Mouse (Mus musculus) midbrain, embryonic 15.5 days (tissue): ENCODE data around the gene Cnnm1. TPM values are rescaled to one million over a fixed set of nuclear protein-coding genes. Genes with fewer than 3 reads are reported as not detected.

Source experiments
- ATAC-seq: fragments of 200-750 bp; cut with Nextera tagmentation; replicated peaks from 2 replicates; pipeline ENCODE4 v1.8.0; 2017; ENCODE audit warnings: moderate TSS enrichment
- H3K27ac ChIP-seq: fragments of 300-500 bp; sonication (generic); 2 replicates; pipeline ENCODE4 v1.5.1; 2015; ENCODE audit warnings: mild to moderate bottlenecking, inconsistent platforms
- H3K27me3 ChIP-seq: fragments of 300-500 bp; sonication (generic); replicated peaks from 2 replicates; pipeline ENCODE4 v1.6.1; 2015; ENCODE audit warnings: inconsistent platforms
- H3K36me3 ChIP-seq: fragments of 300-500 bp; sonication (generic); replicated peaks from 2 replicates; pipeline ENCODE4 v1.6.1; 2015; ENCODE audit warnings: inconsistent platforms
- H3K4me1 ChIP-seq: fragments of 300-500 bp; sonication (generic); 2 replicates; pipeline ENCODE4 v1.6.1; 2015; ENCODE audit warnings: inconsistent platforms
- H3K4me2 ChIP-seq: fragments of 300-500 bp; sonication (generic); 2 replicates; pipeline ENCODE4 v1.6.1; 2015; ENCODE audit warnings: inconsistent platforms, mild to moderate bottlenecking, moderate library complexity
- H3K4me3 ChIP-seq: fragments of 300-500 bp; sonication (generic); 2 replicates; pipeline ENCODE4 v1.5.1; 2015; ENCODE audit warnings: mild to moderate bottlenecking, inconsistent platforms
- H3K9ac ChIP-seq: fragments of 300-500 bp; sonication (generic); 2 replicates; pipeline ENCODE4 v1.6.1; 2015; ENCODE audit warnings: mild to moderate bottlenecking, inconsistent platforms
- H3K9me3 ChIP-seq: fragments of 300-500 bp; sonication (generic); 2 replicates; pipeline ENCODE4 v1.6.1; 2016; ENCODE audit warnings: inconsistent platforms
- WGBS: fragments of 180-500 bp; shearing (Covaris S2); methylation state at CpG from one replicate; pipeline ENCODE4 v1.1.7; 2015; ENCODE audit warnings: mixed read lengths; 5-methylcytosine and 5-hydroxymethylcytosine counted together
- polyA plus RNA-seq: library from polyadenylated mRNA; unstranded; fragments of >200 nt; fragmentation: Nextera tagmentation; extraction: Ambion mirVana; gene quantifications from 2 replicates; pipeline ENCODE4 v1.2.1, GENCODE M21; 2015

Cnnm1 gene
- polyA plus RNA-seq, 1 experiment from 2014 or later: 3.3 TPM

GRCm38 (mm10) chr19:43444636-43445205 is 4.5 kb downstream of the Cnnm1 start:
- Histone ChIP-seq H3K9me3 (no peaks in the 10 kb centered on the region), H3K36me3 (no peaks in the 10 kb centered on the region), H3K4me2 (no peak overlapping the region), H3K27ac (no peak overlapping the region), H3K27me3 (peaks cover 12% of the 10 kb centered on the region), H3K4me1 (peaks cover 15% of the 10 kb centered on the region), H3K9ac (no peak overlapping the region), H3K4me3 (no peak overlapping the region)
- no peak for ATAC-seq
- WGBS: 80% methylated on average over 6 of the region's 6 CpGs

- 88% methylated on average over 10 of the region's 10 CpGs for WGBS
- Histone ChIP-seq H3K27ac (no peak overlapping the region), H3K9ac (no peak overlapping the region), H3K27me3 (no peaks in the 10 kb centered on the region), H3K4me1 (no peaks in the 10 kb centered on the region), H3K4me3 (no peak overlapping the region), H3K36me3 (no peaks in the 10 kb centered on the region), H3K9me3 (no peaks in the 10 kb centered on the region), H3K4me2 (no peak overlapping the region)
- no peak for ATAC-seq
These were observed 11.3 kb downstream of the Cnnm1 start for GRCm38 (mm10) chr19:43451563-43451962.

DNA sequence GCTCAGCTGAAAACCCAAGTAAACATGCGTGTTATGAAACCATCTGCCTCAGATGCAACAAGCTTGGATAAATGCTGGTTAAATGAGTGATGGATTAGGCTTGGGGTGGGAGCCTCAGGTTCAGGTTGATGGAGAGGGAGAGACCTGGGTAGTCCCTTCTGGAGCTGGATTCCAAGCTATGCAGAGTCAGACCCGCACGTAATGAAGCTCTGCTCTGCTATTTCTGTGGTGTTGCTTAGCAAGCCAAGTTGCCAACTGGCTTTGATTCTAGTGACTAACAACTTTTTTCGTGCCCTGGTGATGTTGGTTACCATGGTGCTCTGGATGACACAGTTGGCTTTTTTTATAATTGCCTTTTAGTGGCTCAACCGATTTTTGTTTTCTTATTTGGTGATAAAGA is 11.9 kb downstream of the Cnnm1 start:
- Histone ChIP-seq H3K9me3 (no peaks in the 10 kb centered on the region), H3K4me2 (no peak overlapping the region), H3K4me1 (no peaks in the 10 kb centered on the region), H3K27ac (no peak overlapping the region), H3K4me3 (no peak overlapping the region), H3K27me3 (no peaks in the 10 kb centered on the region), H3K36me3 (no peaks in the 10 kb centered on the region), H3K9ac (no peak overlapping the region)
- 85% methylated on average over 5 of the region's 5 CpGs for WGBS
- no peak for ATAC-seq

DNA sequence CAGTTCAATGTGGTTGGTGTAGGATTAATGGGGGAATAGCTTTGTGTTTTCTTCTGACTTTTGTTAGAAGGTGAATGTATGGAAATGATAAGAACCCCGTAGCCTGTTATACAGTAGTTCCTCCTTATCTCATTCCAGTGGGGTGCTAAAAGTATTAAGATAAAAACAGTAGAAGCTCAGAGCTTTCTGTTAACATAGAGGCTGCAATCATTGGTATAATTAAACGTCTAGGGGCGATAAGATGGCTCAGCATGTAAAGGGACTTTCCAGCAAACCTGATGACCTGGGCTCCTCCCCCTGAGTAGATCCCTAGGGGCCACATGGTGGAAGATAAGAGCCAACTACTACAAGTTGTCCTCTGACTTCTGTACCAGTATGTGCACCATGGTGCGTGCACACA is 12.8 kb downstream of the Cnnm1 start:
- Histone ChIP-seq H3K36me3 (no peaks in the 10 kb centered on the region), H3K9me3 (no peaks in the 10 kb centered on the region), H3K9ac (no peak overlapping the region), H3K27me3 (no peaks in the 10 kb centered on the region), H3K4me2 (no peak overlapping the region), H3K4me1 (no peaks in the 10 kb centered on the region), H3K27ac (no peak overlapping the region), H3K4me3 (no peak overlapping the region)
- ATAC-seq: no peak
- WGBS: 87% methylated on average over 4 of the region's 4 CpGs

DNA sequence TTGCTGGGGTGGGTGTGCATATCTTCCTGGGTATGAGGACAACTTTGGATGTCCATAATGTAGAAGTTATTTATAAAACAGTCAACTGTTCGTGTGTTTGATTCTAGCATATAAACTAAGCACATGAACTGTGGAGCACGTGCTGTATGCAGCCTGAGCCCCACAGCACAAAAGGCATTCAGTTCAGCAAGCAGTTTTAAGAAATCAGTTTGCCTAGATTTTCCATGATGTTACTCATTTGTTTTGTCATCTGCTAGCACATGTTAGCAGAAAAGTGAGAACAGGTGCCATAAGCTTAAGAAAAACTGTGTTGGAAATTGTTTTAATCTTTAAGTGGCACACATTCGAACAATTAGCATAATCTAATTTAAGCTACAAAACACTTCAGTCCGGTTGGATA is 19.7 kb downstream of the Cnnm1 start:
- 73% methylated on average over 4 of the region's 4 CpGs for WGBS
- Histone ChIP-seq H3K9me3 (no peaks in the 10 kb centered on the region), H3K4me2 (no peak overlapping the region), H3K4me3 (no peak overlapping the region), H3K27me3 (no peaks in the 10 kb centered on the region), H3K27ac (no peak overlapping the region), H3K36me3 (no peaks in the 10 kb centered on the region), H3K4me1 (no peaks in the 10 kb centered on the region), H3K9ac (no peak overlapping the region)
- no peak for ATAC-seq

- 88% methylated on average over 12 of the region's 12 CpGs for WGBS
- ATAC-seq: no peak
- Histone ChIP-seq H3K9me3 (no peaks in the 10 kb centered on the region), H3K4me1 (no peaks in the 10 kb centered on the region), H3K27ac (no peak overlapping the region), H3K36me3 (no peaks in the 10 kb centered on the region), H3K4me3 (no peak overlapping the region), H3K27me3 (no peaks in the 10 kb centered on the region), H3K4me2 (no peak overlapping the region), H3K9ac (no peak overlapping the region)
These were observed 20.2 kb downstream of the Cnnm1 start for GRCm38 (mm10) chr19:43460481-43460880.

- Histone ChIP-seq H3K9ac (no peak overlapping the region), H3K4me1 (no peaks in the 10 kb centered on the region), H3K9me3 (no peaks in the 10 kb centered on the region), H3K27me3 (no peaks in the 10 kb centered on the region), H3K4me2 (no peak overlapping the region), H3K4me3 (no peak overlapping the region), H3K36me3 (no peaks in the 10 kb centered on the region), H3K27ac (no peak overlapping the region)
- ATAC-seq: no peak
- WGBS: 81% methylated on average over 3 of the region's 3 CpGs
These were observed 21.9 kb downstream of the Cnnm1 start for GRCm38 (mm10) chr19:43462141-43462540.

DNA sequence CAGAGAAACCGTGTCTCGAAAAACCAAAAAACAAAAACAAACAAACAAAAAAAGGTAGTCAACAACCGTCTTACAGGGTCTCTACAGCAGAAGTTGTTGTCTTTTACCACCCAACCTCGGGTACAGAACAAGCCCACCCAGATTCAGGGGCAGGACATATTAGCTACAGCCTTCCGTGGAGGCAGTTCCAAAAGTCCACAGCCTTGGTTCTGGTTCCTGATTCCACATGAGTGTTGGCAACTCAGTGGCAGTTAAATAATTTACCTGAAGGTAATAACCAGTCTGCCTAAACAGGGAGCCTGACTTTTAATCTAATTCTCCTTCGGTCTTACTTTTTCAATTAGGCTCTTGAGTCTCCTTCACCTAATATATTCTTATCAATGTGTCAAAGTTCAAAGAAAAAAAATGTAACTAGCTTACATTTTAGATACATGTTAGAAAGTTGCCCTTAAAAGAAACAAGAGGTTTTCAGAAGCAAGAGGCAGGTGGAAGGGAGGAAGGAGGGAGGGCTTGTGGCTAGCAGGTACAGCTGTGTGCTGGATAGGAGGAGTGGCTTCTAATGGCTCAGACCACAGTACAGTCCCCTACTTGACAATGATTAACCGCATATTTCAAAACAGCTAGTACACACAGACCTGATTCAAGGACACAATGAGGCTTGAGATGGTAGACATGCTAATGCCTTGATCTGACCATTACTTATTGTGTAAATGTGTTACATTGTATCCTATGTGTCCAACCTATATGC is 23.5 kb downstream of the Cnnm1 start:
- 91% methylated on average over 7 of the region's 7 CpGs for WGBS
- Histone ChIP-seq H3K4me3 (no peak overlapping the region), H3K27me3 (no peaks in the 10 kb centered on the region), H3K4me2 (no peak overlapping the region), H3K9ac (no peak overlapping the region), H3K27ac (no peak overlapping the region), H3K4me1 (no peaks in the 10 kb centered on the region), H3K36me3 (no peaks in the 10 kb centered on the region), H3K9me3 (no peaks in the 10 kb centered on the region)
- ATAC-seq: no peak

GRCm38 (mm10) chr19:43464294-43464687 is 24.1 kb downstream of the Cnnm1 start:
- no peak for ATAC-seq
- WGBS: 85% methylated on average over 3 of the region's 3 CpGs
- H3K27ac ChIP-seq: no peak overlapping the region

GRCm38 (mm10) chr19:43465076-43465475 is 24.8 kb downstream of the Cnnm1 start:
- Histone ChIP-seq H3K27me3 (no peaks in the 10 kb centered on the region), H3K4me1 (no peaks in the 10 kb centered on the region), H3K9ac (no peak overlapping the region), H3K4me2 (no peak overlapping the region), H3K27ac (no peak overlapping the region), H3K4me3 (no peak overlapping the region), H3K36me3 (no peaks in the 10 kb centered on the region), H3K9me3 (no peaks in the 10 kb centered on the region)
- 92% methylated on average over 11 of the region's 11 CpGs for WGBS
- ATAC-seq: no peak

More at GRCm38 (mm10) chr19:43464294-43464687, 24.1 kb downstream of the Cnnm1 start:
- H3K4me3 ChIP-seq: no peak overlapping the region
- H3K4me2 ChIP-seq: no peak overlapping the region
- no peak overlapping the region for H3K9ac ChIP-seq
- H3K4me1 ChIP-seq: no peaks in the 10 kb centered on the region
- no peaks in the 10 kb centered on the region for H3K9me3 ChIP-seq
- H3K36me3 ChIP-seq: no peaks in the 10 kb centered on the region
- H3K27me3 ChIP-seq: no peaks in the 10 kb centered on the region

DNA sequence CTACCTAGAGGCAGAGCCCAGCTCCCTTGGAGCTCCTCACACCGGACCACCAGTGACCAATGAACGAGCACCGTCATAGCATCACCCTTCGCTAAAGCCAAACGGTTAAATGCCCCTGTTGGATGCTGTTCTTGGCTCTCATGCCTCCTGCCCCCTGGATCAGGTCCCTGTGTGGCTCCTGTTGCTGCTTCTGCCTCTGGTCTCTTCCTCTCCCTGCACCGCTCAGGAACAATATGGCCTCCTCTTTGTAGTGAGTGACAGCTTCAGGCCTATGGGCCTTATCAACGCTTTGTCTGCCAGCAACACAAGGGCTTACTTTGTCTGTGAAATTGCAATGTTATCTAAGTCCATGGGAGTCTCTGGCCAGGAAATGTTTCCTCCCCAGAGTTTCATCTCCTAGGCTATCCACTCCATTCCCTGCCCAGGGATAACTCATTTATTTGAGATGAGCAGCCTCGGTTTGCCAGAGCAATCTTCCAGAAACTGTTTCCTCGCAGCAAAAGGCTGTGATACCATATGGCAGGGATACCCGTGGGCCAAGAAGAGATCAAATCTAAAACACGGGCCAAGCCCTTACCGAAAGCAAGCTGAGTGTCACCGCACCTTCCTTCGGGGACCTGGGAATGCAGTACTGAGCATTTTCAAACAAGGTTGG is 25.5 kb downstream of the Cnnm1 start:
- 90% methylated on average over 14 of the region's 14 CpGs for WGBS
- no peaks in the 10 kb centered on the region for H3K9me3 ChIP-seq
- H3K4me1 ChIP-seq: no peaks in the 10 kb centered on the region
- H3K4me2 ChIP-seq: no peak overlapping the region
- no peaks in the 10 kb centered on the region for H3K36me3 ChIP-seq
- no peaks in the 10 kb centered on the region for H3K27me3 ChIP-seq
- ATAC-seq: no peak
- no peak overlapping the region for H3K9ac ChIP-seq
- no peak overlapping the region for H3K27ac ChIP-seq
- H3K4me3 ChIP-seq: no peak overlapping the region

DNA sequence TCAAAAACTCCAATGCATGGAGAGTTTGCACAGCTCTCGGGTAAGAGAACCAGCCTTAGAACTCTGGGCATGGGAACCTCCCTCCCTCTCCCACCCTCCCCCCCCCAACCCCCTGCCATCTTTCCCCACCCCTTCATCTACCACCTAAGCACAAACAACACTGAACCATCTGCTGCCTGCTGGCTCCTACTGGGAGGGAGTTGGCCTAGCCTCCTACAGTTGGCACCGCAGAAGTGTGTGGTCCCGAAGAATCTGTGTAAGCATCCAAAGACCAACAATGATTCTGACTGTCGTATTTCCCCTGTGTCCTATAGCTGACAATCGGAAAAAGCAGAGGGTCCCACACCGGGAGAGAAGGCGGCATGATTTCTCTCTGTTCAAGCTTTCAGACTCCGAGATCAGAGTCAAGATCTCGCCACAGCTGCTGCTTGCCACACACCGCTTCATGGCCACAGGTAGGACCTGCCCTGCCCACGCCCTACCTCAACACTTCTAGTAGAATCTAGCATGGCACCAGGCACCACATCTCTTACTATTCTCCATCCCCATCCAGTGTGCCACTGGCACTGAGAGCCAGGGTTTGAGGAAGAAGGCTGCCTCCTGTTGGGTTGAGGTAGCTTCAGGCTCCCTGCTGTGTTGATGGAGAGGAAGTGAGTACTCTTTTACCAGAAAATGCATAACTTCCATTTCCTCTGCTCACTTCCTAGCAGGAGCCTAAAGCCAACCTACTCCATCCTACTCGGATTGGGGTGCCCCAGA is 27.9 kb downstream of the Cnnm1 start:
- no peaks in the 10 kb centered on the region for H3K27me3 ChIP-seq
- H3K36me3 ChIP-seq: no peaks in the 10 kb centered on the region
- H3K9me3 ChIP-seq: no peaks in the 10 kb centered on the region
- no peak for ATAC-seq
- no peak overlapping the region for H3K4me2 ChIP-seq
- no peak overlapping the region for H3K4me3 ChIP-seq
- H3K27ac ChIP-seq: no peak overlapping the region
- no peaks in the 10 kb centered on the region for H3K4me1 ChIP-seq
- WGBS: 86% methylated on average over 12 of the region's 12 CpGs
- no peak overlapping the region for H3K9ac ChIP-seq
